Comparison of ENCODE assay signal across 17 mouse cellular contexts in genomic region chr19:26580061-26580460, GRCm38 (mm10). TPM values are rescaled to one million over a fixed set of nuclear protein-coding genes. Genes with fewer than 3 reads are reported as not detected.
DNase-seq lines count a peak whose midpoint lies in the region; TF ChIP-seq lines count a peak whose summit lies in the region.
"Had no signal": no experiment of that assay in that cellular context is flagged by ENCODE, and none has a peak within 500 bp of the region (broad histone marks: within the 10 kb centered on the region; RNA-seq: fewer than 3 reads in every experiment).

No protein-coding gene starts in this region.

- H3K4me3 ChIP-seq in liver, adult 2 months (ENCODE audit: insufficient read depth, low read depth, low read length) = no peak overlapping the region
- H3K4me3 ChIP-seq: embryonic facial prominence, embryonic 13.5 days; forebrain, embryonic 13.5 days; heart, embryonic 13.5 days; hindbrain, embryonic 12.5 days had no signal

- H3K79me2 ChIP-seq in liver, adult 2 months (ENCODE audit: control insufficient read depth, insufficient read depth, low read length) = no peaks in the 10 kb centered on the region

- intact Hi-C loops in left cerebral cortex, postnatal 4 days (cut with DNase I) = no loop called here

- peaks cover 5% of the 10 kb centered on the region; the same call in 1 of the 2 replicates for H3K4me1 ChIP-seq in liver, adult 2 months (ENCODE audit: control insufficient read depth, insufficient read depth, low read length)
- H3K4me1 ChIP-seq: embryonic facial prominence, embryonic 13.5 days; forebrain, embryonic 13.5 days; heart, embryonic 13.5 days; hindbrain, embryonic 12.5 days had no signal

- H3K27me3 ChIP-seq in liver, adult 2 months (ENCODE audit: control insufficient read depth, insufficient read depth, low read length) = no peaks in the 10 kb centered on the region
- H3K27me3 ChIP-seq: embryonic facial prominence, embryonic 13.5 days; forebrain, embryonic 13.5 days; heart, embryonic 13.5 days; hindbrain, embryonic 12.5 days had no signal

- 18% methylated on average over 1 of the region's 1 CpGs for WGBS in liver, adult 2 months

- TF ChIP-seq POLR2A in liver, adult 2 months (IDR thresholded peaks at IDR 0.05; ENCODE audit: extremely low read depth, insufficient read depth, low read length) = no peak

- H3K9ac ChIP-seq in liver, adult 2 months (ENCODE audit: low read depth, low read length) = no peak overlapping the region
- H3K9ac ChIP-seq: embryonic facial prominence, embryonic 13.5 days; forebrain, embryonic 13.5 days; forebrain, postnatal 0 days; heart, embryonic 13.5 days; hindbrain, embryonic 12.5 days had no signal

- peak overlapping the region; percentile 89; the same call in 1 of the 2 replicates for H3K27ac ChIP-seq in liver, adult 2 months (replicated peaks; ENCODE audit: insufficient read depth, low read depth, low read length)
- H3K27ac ChIP-seq: embryonic facial prominence, embryonic 13.5 days; forebrain, embryonic 13.5 days; heart, embryonic 13.5 days; hindbrain, embryonic 12.5 days had no signal

- peak; percentile 67 for DNase-seq in kidney, adult 11 months
- no peak for DNase-seq in kidney, postnatal 4 days
- peak; percentile 89 for DNase-seq in liver, adult 2 months (ENCODE audit: extremely low read depth, low read depth, low spot score)
- no peak for DNase-seq in liver
- peak; percentile 57 to 74 for DNase-seq in kidney, postnatal 25 days
- no peak for DNase-seq in left cerebral cortex, postnatal 4 days
- DNase-seq in layer of hippocampus, adult 8-10 months (ENCODE audit: low spot score in 2 of 2) = no peak
- DNase-seq: cerebellum, adult 18-20 months; cerebellum, adult 9-11 months; cerebellum, postnatal 36 days; forebrain, postnatal 0 days; gastrocnemius, postnatal 14 days; heart, postnatal 4 days had no signal

- no peaks in the 10 kb centered on the region for H3K36me3 ChIP-seq in liver, adult 2 months (ENCODE audit: control insufficient read depth, insufficient read depth, low read length)
- H3K36me3 ChIP-seq: embryonic facial prominence, embryonic 13.5 days; heart, embryonic 13.5 days; hindbrain, embryonic 12.5 days had no signal

- no peak for TF ChIP-seq CTCF in liver, adult 2 months (IDR thresholded peaks at IDR 0.05; ENCODE audit: low read depth, low read length)

RNA-seq across cellular contexts. Expression of gene Smarca2, which starts 24.8 kb away (rescaled TPM):
- total RNA-seq in liver, adult 2 months (2014; rRNA removed) = 71.3 and 79.7 TPM in 2 replicates
- 22.5 and 23.9 TPM in 2 replicates for polyA plus RNA-seq in liver, adult 2 months (2012; rRNA removed)
- total RNA-seq in left cerebral cortex, postnatal 4 days (2021) = 100 to 1,000 TPM; 222 to 231 TPM
- 100 to 1,000 TPM; 198 to 256 (median 233) TPM for total RNA-seq in layer of hippocampus, adult 8-10 months (2022)

Comparison
In these comparisons a context has a peak if more than half of its experiments do, and no peak if none do; other contexts are left out.
1. DNase-seq: peak in kidney, adult 11 months (single experiment), liver, adult 2 months (single experiment) and kidney, postnatal 25 days (2 of 2); none in kidney, postnatal 4 days (0 of 2), liver (single experiment), left cerebral cortex, postnatal 4 days (single experiment) and layer of hippocampus, adult 8-10 months (0 of 2).